Mouse (Mus musculus) cerebellum, adult 8-10 months (tissue): ENCODE data around the gene Lyg2.

ENCODE experiments used
- DNase-seq: peaks from one replicate; pipeline ENCODE4 v3.0.0; 2022

The Lyg2 gene

GRCm38 (mm10) chr1:37916393-37916792 is at the start of gene Lyg2:
Lyg2 (minus strand) TSS chr1:37916493.
- no peak for DNase-seq

- DNase-seq: no peak
These were observed 49.3 kb upstream of the Lyg2 start for GRCm38 (mm10) chr1:37965571-37965970.

- DNase-seq: peak; percentile 1
These were observed 43.2 kb upstream of the Lyg2 start for GRCm38 (mm10) chr1:37959486-37959885.

- no peak for DNase-seq
These were observed 42.2 kb upstream of the Lyg2 start for GRCm38 (mm10) chr1:37958516-37958915.

- no peak for DNase-seq
These were observed 41.4 kb upstream of the Lyg2 start, which contains the start of gene Lyg1 for GRCm38 (mm10) chr1:37957659-37958058. Lyg1 (minus strand) TSS chr1:37957759.

GRCm38 (mm10) chr1:37956690-37957431 is 40.6 kb upstream of the Lyg2 start:
- DNase-seq: no peak

GRCm38 (mm10) chr1:37955251-37955650 is 39.0 kb upstream of the Lyg2 start:
- DNase-seq: no peak

GRCm38 (mm10) chr1:37954786-37955185 is 38.5 kb upstream of the Lyg2 start:
- DNase-seq: no peak

- no peak for DNase-seq
These were observed 32.6 kb upstream of the Lyg2 start for GRCm38 (mm10) chr1:37948906-37949305.

GRCm38 (mm10) chr1:37931806-37932205 is 15.5 kb upstream of the Lyg2 start:
- DNase-seq: no peak

GRCm38 (mm10) chr1:37925971-37926370 is 9.7 kb upstream of the Lyg2 start:
- DNase-seq: no peak

GRCm38 (mm10) chr1:37922536-37922935 is 6.2 kb upstream of the Lyg2 start:
- peak; percentile 11 for DNase-seq

GRCm38 (mm10) chr1:37918096-37918495 is 1.8 kb upstream of the Lyg2 start:
- DNase-seq: no peak

GRCm38 (mm10) chr1:37917666-37918065 is 1.4 kb upstream of the Lyg2 start:
- DNase-seq: no peak

GRCm38 (mm10) chr1:37912751-37913150 is 3.5 kb downstream of the Lyg2 start:
- no peak for DNase-seq

- DNase-seq: no peak
These were observed 13.1 kb downstream of the Lyg2 start for GRCm38 (mm10) chr1:37903178-37903577.

- DNase-seq: no peak
These were observed 16.0 kb downstream of the Lyg2 start for GRCm38 (mm10) chr1:37900288-37900687.

GRCm38 (mm10) chr1:37899816-37900215 is 16.5 kb downstream of the Lyg2 start:
- no peak for DNase-seq

GRCm38 (mm10) chr1:37894606-37895005 is 21.7 kb downstream of the Lyg2 start:
- DNase-seq: no peak

GRCm38 (mm10) chr1:37891400-37891799 is 24.9 kb downstream of the Lyg2 start:
- DNase-seq: no peak

GRCm38 (mm10) chr1:37890025-37890652 is 26.2 kb downstream of the Lyg2 start, which contains the start of the genes Mitd1 and Mrpl30:
Mitd1 (minus strand) TSS chr1:37890411.
Mrpl30 (plus strand) TSS chr1:37890477.
- peak; percentile 94 for DNase-seq

- DNase-seq: no peak
These were observed 27.1 kb downstream of the Lyg2 start for GRCm38 (mm10) chr1:37889206-37889605.

- no peak for DNase-seq
These were observed 31.8 kb downstream of the Lyg2 start for GRCm38 (mm10) chr1:37884451-37884850.

- DNase-seq: no peak
These were observed 32.9 kb downstream of the Lyg2 start for GRCm38 (mm10) chr1:37883411-37883810.
